In the genomic region with DNA sequence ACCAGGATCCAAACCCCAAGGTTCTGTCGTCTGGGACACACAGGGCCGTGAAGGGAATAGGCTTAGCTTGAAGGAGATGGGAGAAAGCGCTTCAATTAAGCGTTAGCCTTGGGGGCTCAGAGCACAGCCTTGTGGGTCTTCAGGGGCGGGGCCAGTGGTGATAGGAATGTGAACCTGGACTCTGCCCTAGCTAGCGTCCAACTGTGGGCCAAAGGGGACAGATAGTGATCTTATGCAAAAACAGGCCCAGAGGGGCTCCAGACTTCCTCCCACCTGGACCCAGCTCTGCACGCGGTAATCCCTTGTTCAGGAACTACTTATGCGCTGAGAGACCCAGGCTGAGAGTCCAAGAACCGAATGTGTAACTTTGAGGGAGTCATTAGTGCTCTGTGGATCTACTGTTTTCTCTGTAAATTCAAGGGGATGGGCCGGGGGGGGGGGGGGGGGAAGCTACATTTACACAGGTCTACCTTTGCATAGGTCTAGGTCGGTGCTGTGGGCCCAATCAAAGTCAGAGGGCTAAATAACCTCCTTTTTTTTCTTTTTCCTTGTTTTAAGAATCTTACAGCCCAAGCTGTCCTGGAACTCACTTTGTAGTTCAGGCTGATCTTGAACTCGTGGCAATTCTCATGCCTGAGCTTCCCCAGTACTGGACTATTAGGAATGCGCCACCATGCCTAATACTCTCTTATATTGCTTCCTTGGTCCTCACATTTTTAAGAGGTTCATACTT, we compare ENCODE assay signal across 1 mouse cellular context.
TF ChIP-seq lines count a peak whose summit lies in the region.

No protein-coding gene starts in this region.

TF ChIP-seq in CH12.LX, 34 proteins besides CTCF, POLR2A, EP300 and RAD21:
- TF ChIP-seq RCOR1 (conservative IDR thresholded peaks at IDR 0.05; ENCODE audit: low read depth, low read length): 0 out of 2 replicates have a peak, but pooled peaks have one; percentile 4
- 0 out of 2 replicates have a peak, but pooled peaks have one; percentile 18 for TF ChIP-seq TBP (conservative IDR thresholded peaks at IDR 0.05; ENCODE audit: low read depth, low read length)
- peak; percentile 94; the same call in 1 of the 2 replicates for TF ChIP-seq CHD1 (IDR thresholded peaks at IDR 0.05; ENCODE audit: low read depth, low read length)
- no peak for TF ChIP-seq JUND (conservative IDR thresholded peaks at IDR 0.05; ENCODE audit: low read depth, low read length)
- TF ChIP-seq MAZ (IDR thresholded peaks at IDR 0.05; ENCODE audit: low read depth, low read length): peak; percentile 15; the same call in 1 of the 2 replicates
- no peak for TF ChIP-seq CHD2 (IDR thresholded peaks at IDR 0.05; ENCODE audit: low read length)
